Mouse (Mus musculus) ovary, postnatal 10 days (tissue): ENCODE data around the gene Fras1.

Experiments
- DNase-seq: peaks from one replicate; pipeline ENCODE4 v3.0.0; 2022; ENCODE audit warnings: low spot score

Fras1 gene

GRCm38 (mm10) chr5:96492497-96492896 lies 118.7 kb downstream of the Fras1 start:
- no peak for DNase-seq

GRCm38 (mm10) chr5:96494502-96495292 lies 120.9 kb downstream of the Fras1 start:
- DNase-seq = no peak

GRCm38 (mm10) chr5:96498083-96498482 lies 124.3 kb downstream of the Fras1 start:
- no peak for DNase-seq

GRCm38 (mm10) chr5:96501783-96502182 lies 128.0 kb downstream of the Fras1 start:
- no peak for DNase-seq

GRCm38 (mm10) chr5:96502400-96502799 lies 128.6 kb downstream of the Fras1 start:
- DNase-seq = no peak

GRCm38 (mm10) chr5:96511005-96511404 lies 137.2 kb downstream of the Fras1 start:
- no peak for DNase-seq

GRCm38 (mm10) chr5:96513327-96513726 lies 139.6 kb downstream of the Fras1 start:
- no peak for DNase-seq

GRCm38 (mm10) chr5:96515860-96516311 lies 142.1 kb downstream of the Fras1 start:
- DNase-seq = no peak

- DNase-seq = no peak
These were observed 142.6 kb downstream of the Fras1 start for GRCm38 (mm10) chr5:96516329-96516728.

GRCm38 (mm10) chr5:96521541-96521940 lies 147.8 kb downstream of the Fras1 start:
- no peak for DNase-seq

- no peak for DNase-seq
These were observed 149.2 kb downstream of the Fras1 start for GRCm38 (mm10) chr5:96522909-96523409.

GRCm38 (mm10) chr5:96528296-96528695 lies 154.5 kb downstream of the Fras1 start:
- no peak for DNase-seq

GRCm38 (mm10) chr5:96530516-96530915 lies 156.8 kb downstream of the Fras1 start:
- no peak for DNase-seq

GRCm38 (mm10) chr5:96531962-96532361 lies 158.2 kb downstream of the Fras1 start:
- no peak for DNase-seq

GRCm38 (mm10) chr5:96536527-96536926 lies 162.8 kb downstream of the Fras1 start:
- DNase-seq = no peak

- DNase-seq = no peak
These were observed 163.2 kb downstream of the Fras1 start for GRCm38 (mm10) chr5:96536937-96537336.

GRCm38 (mm10) chr5:96544112-96544511 lies 170.4 kb downstream of the Fras1 start:
- no peak for DNase-seq

- no peak for DNase-seq
These were observed 172.2 kb downstream of the Fras1 start for GRCm38 (mm10) chr5:96545994-96546393.

- DNase-seq = no peak
These were observed 181.4 kb downstream of the Fras1 start for GRCm38 (mm10) chr5:96554940-96555679.

GRCm38 (mm10) chr5:96558049-96558804 lies 184.5 kb downstream of the Fras1 start:
- DNase-seq = no peak

GRCm38 (mm10) chr5:96574586-96574985 lies 200.8 kb downstream of the Fras1 start:
- no peak for DNase-seq

GRCm38 (mm10) chr5:96578705-96579104 lies 204.9 kb downstream of the Fras1 start:
- no peak for DNase-seq
